Comparison of ENCODE assay signal across 27 mouse cellular contexts in genomic region chr16:36820016-36820415, GRCm38 (mm10). TPM values are rescaled to one million over a fixed set of nuclear protein-coding genes. Genes with fewer than 3 reads are reported as not detected.
"Had no signal": no experiment of that assay in that cellular context is flagged by ENCODE, and none has a peak within 500 bp of the region (broad histone marks: within the 10 kb centered on the region; RNA-seq: fewer than 3 reads in every experiment).

No protein-coding gene starts in this region.

- H3K4me1 ChIP-seq: embryonic facial prominence, embryonic 15.5 days; forebrain, embryonic 13.5 days; forebrain, embryonic 15.5 days had no signal

- ATAC-seq: forebrain, embryonic 13.5 days; forebrain, embryonic 14.5 days; forebrain, embryonic 15.5 days; forebrain, embryonic 16.5 days; forebrain, postnatal 0 days had no signal

- H3K36me3 ChIP-seq: embryonic facial prominence, embryonic 10.5 days; embryonic facial prominence, embryonic 12.5 days; embryonic facial prominence, embryonic 13.5 days; embryonic facial prominence, embryonic 15.5 days; forebrain, embryonic 10.5 days; forebrain, embryonic 12.5 days; forebrain, embryonic 15.5 days had no signal

- H3K27ac ChIP-seq: embryonic facial prominence, embryonic 10.5 days; embryonic facial prominence, embryonic 12.5 days; embryonic facial prominence, embryonic 13.5 days; embryonic facial prominence, embryonic 15.5 days; forebrain, embryonic 10.5 days; forebrain, embryonic 12.5 days; forebrain, embryonic 13.5 days; forebrain, embryonic 15.5 days; gastrocnemius, adult 2 months; heart, adult 2 months had no signal

- H3K4me3 ChIP-seq: embryonic facial prominence, embryonic 10.5 days; embryonic facial prominence, embryonic 12.5 days; embryonic facial prominence, embryonic 13.5 days; embryonic facial prominence, embryonic 15.5 days; erythroblast, embryonic 14.5 days; forebrain, embryonic 10.5 days; forebrain, embryonic 12.5 days; forebrain, embryonic 13.5 days; forebrain, embryonic 15.5 days; gastrocnemius, adult 2 months; heart, adult 2 months had no signal

- H3K9ac ChIP-seq: embryonic facial prominence, embryonic 12.5 days; embryonic facial prominence, embryonic 13.5 days; embryonic facial prominence, embryonic 15.5 days; forebrain, embryonic 12.5 days; forebrain, embryonic 13.5 days; forebrain, embryonic 15.5 days; forebrain, postnatal 0 days had no signal

- H3K9me3 ChIP-seq: embryonic facial prominence, embryonic 10.5 days; embryonic facial prominence, embryonic 12.5 days; embryonic facial prominence, embryonic 13.5 days; embryonic facial prominence, embryonic 15.5 days; forebrain, embryonic 10.5 days; forebrain, embryonic 12.5 days; forebrain, embryonic 13.5 days; forebrain, embryonic 15.5 days had no signal

- DNase-seq: cerebellum, adult 8-10 months; cerebellum, adult 9-10 months; cerebellum, adult 9-11 months; cerebellum, postnatal 10 days; cerebellum, postnatal 14 days; cerebellum, postnatal 25 days; cerebellum, postnatal 36 days; forebrain, postnatal 0 days; gastrocnemius, adult 2 months; gastrocnemius, postnatal 10 days; gastrocnemius, postnatal 14 days; gastrocnemius, postnatal 25 days; gastrocnemius, postnatal 36 days; heart, adult 11 months; heart, adult 18-20 months; heart, adult 2 months had no signal

- H3K4me2 ChIP-seq: embryonic facial prominence, embryonic 12.5 days; embryonic facial prominence, embryonic 13.5 days; embryonic facial prominence, embryonic 15.5 days; forebrain, embryonic 12.5 days; forebrain, embryonic 13.5 days; forebrain, embryonic 15.5 days had no signal

- H3K27me3 ChIP-seq: embryonic facial prominence, embryonic 12.5 days; embryonic facial prominence, embryonic 13.5 days; embryonic facial prominence, embryonic 15.5 days; forebrain, embryonic 12.5 days; forebrain, embryonic 13.5 days; forebrain, embryonic 15.5 days had no signal

RNA-seq across cellular contexts. Expression of gene Slc15a2, which starts 35.3 kb away (rescaled TPM):
- polyA plus RNA-seq: erythroblast, embryonic 14.5 days had no signal
